Mouse (Mus musculus): ENCODE measurements around the gene Sept9. TPM values are rescaled to one million over a fixed set of nuclear protein-coding genes. Genes with fewer than 3 reads are reported as not detected.

Sept9 gene
- polyA plus RNA-seq, 1 experiment = 253 TPM

DNA sequence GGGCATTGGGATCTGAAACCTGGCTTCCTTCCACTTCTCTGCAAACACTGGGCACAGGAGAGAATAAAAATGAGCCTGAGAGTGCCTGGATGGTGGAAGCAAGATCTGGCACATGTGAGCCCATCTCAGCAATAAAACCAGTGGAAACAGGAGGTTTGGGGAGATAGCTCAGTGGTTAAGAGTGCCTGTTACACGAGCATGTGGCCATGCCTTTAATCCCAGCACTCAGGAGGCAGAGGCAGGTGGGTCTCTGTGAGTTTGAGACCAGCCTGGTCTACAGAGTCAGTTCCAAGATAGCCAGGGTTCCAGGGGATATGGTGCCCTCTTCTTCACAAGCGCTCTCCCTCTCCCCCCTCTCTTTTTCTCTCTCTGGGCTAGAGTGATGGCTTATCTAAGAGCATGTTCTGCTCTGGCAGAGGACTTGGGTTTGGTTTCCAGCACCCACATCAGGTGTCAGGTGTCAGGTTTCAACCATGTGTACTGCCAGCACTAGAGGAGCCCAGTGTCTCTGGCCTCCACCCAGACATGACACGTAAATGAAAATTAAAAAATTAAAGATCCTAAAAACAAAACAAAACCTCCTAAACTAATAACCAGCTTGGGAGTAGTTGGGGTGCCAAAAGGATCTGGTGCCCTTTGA is 97.8 kb downstream of the Sept9 start:
- Histone ChIP-seq H3K4me3 (no peak overlapping the region), H3ac (ENCODE audit: control insufficient read depth, insufficient read length) (no peak overlapping the region), H3K27me3 (ENCODE audit: control insufficient read depth, insufficient read depth, insufficient read length) (no peaks in the 10 kb centered on the region), H3K79me2 (ENCODE audit: control insufficient read depth, insufficient read depth) (peaks cover 90% of the 10 kb centered on the region), H3K4me2 (ENCODE audit: low read depth) (peak overlapping the region; percentile 40), H3K36me3 (ENCODE audit: control insufficient read depth, insufficient read depth) (peaks cover 6% of the 10 kb centered on the region)
- TF ChIP-seq REST (IDR thresholded peaks at IDR 0.05; ENCODE audit: insufficient read depth, insufficient read length) (no peak), TCF3 (IDR thresholded peaks at IDR 0.05; ENCODE audit: insufficient read length, low read depth) (no peak), SRF (IDR thresholded peaks at IDR 0.05; ENCODE audit: control insufficient read depth, insufficient read length, low read depth) (no peak), POLR2AphosphoS2 (IDR thresholded peaks at IDR 0.05; ENCODE audit: insufficient read length, low read depth) (no peak), USF1 (IDR thresholded peaks at IDR 0.05; ENCODE audit: low read depth) (no peak), POLR2A (IDR thresholded peaks at IDR 0.05; ENCODE audit: insufficient read length, low read depth) (no peak), MYOG (IDR thresholded peaks at IDR 0.05; ENCODE audit: control insufficient read depth in 1 of 3, insufficient read depth in 1 of 3, insufficient read length in 2 of 3, low read depth in 2 of 3) (peak in 1 of 3 experiments; percentile 52), E2F4 (IDR thresholded peaks at IDR 0.05; ENCODE audit: insufficient read depth) (no peak), CEBPB (IDR thresholded peaks at IDR 0.05; ENCODE audit: insufficient read depth, poor library complexity, severe bottlenecking) (no peak), MAX (IDR thresholded peaks at IDR 0.05; ENCODE audit: low read depth) (no peak), TCF12 (IDR thresholded peaks at IDR 0.05; ENCODE audit: insufficient read depth, poor library complexity, severe bottlenecking) (no peak), MYOD1 (IDR thresholded peaks at IDR 0.05; ENCODE audit: control insufficient read depth in 1 of 3, insufficient read length in 2 of 3, low read depth in 2 of 3) (peak in 1 of 3 experiments; percentile 47)

DNA sequence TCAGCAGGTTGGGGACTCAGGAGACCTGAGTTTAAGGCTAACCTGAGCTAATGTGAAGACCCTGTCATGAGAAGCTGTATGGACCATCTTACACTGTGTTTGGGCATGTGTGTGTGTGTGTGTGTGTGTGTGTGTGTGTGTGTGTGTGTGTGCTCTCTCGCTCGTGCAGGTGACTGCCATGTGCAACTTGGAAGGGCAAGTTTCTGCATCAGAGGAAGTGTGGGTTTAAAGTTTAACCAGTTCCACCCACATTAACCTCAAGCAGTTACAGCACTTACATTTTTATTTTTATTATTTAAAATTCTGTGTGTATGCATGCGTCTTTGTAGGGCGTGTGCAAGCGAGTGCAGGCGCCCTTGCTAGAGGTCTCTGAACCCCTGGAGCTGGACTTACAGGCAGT is 100.3 kb downstream of the Sept9 start:
- TF ChIP-seq SRF (IDR thresholded peaks at IDR 0.05; ENCODE audit: control insufficient read depth, insufficient read length, low read depth) = no peak
- TF ChIP-seq TCF12 (IDR thresholded peaks at IDR 0.05; ENCODE audit: insufficient read depth, poor library complexity, severe bottlenecking) = no peak
- TF ChIP-seq MAX (IDR thresholded peaks at IDR 0.05; ENCODE audit: low read depth) = no peak
- no peak for TF ChIP-seq POLR2A (IDR thresholded peaks at IDR 0.05; ENCODE audit: insufficient read length, low read depth)
- no peak for TF ChIP-seq POLR2AphosphoS2 (IDR thresholded peaks at IDR 0.05; ENCODE audit: insufficient read length, low read depth)
- Histone ChIP-seq H3ac (ENCODE audit: control insufficient read depth, insufficient read length) (no peak overlapping the region), H3K27me3 (ENCODE audit: control insufficient read depth, insufficient read depth, insufficient read length) (no peaks in the 10 kb centered on the region), H3K36me3 (ENCODE audit: control insufficient read depth, insufficient read depth) (peaks cover 6% of the 10 kb centered on the region), H3K79me2 (ENCODE audit: control insufficient read depth, insufficient read depth) (peaks cover 90% of the 10 kb centered on the region), H3K4me2 (ENCODE audit: low read depth) (no peak overlapping the region), H3K4me3 (no peak overlapping the region)

DNA sequence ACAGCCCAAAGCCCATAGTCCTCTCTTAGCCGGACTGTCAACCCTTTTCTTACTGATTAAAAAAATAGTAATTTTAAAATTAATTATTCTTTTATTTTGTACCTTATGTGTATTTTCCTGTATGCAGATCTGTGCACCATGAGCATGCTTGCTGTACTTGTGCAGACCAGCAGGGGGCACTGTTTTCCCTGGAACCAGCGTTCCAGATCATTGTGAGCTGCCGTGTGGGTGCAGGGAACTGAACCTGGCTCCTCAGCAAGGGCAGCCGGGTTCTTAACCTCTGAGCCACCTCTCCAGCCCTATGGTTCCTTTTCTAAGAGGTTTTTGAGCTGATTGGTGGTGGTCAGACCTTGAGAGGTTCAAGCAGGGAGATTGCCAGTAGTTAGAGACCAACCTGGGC is 101.3 kb downstream of the Sept9 start:
- TF ChIP-seq E2F4 (IDR thresholded peaks at IDR 0.05; ENCODE audit: insufficient read depth) = no peak
- no peak for TF ChIP-seq CEBPB (IDR thresholded peaks at IDR 0.05; ENCODE audit: insufficient read depth, poor library complexity, severe bottlenecking)
- no peak for TF ChIP-seq POLR2A (IDR thresholded peaks at IDR 0.05; ENCODE audit: insufficient read length, low read depth)
- TF ChIP-seq REST (IDR thresholded peaks at IDR 0.05; ENCODE audit: insufficient read depth, insufficient read length) = no peak
- TF ChIP-seq MYOD1 (IDR thresholded peaks at IDR 0.05; ENCODE audit: control insufficient read depth in 1 of 3, insufficient read length in 2 of 3, low read depth in 2 of 3) = no peak
- no peak for TF ChIP-seq SRF (IDR thresholded peaks at IDR 0.05; ENCODE audit: control insufficient read depth, insufficient read length, low read depth)
- TF ChIP-seq TCF12 (IDR thresholded peaks at IDR 0.05; ENCODE audit: insufficient read depth, poor library complexity, severe bottlenecking) = no peak
- TF ChIP-seq POLR2AphosphoS2 (IDR thresholded peaks at IDR 0.05; ENCODE audit: insufficient read length, low read depth) = no peak
- H3K36me3 ChIP-seq (ENCODE audit: control insufficient read depth, insufficient read depth) = peaks cover 6% of the 10 kb centered on the region
- peak overlapping the region; percentile 51 for H3K4me2 ChIP-seq (ENCODE audit: low read depth)
- H3ac ChIP-seq (ENCODE audit: control insufficient read depth, insufficient read length) = no peak overlapping the region
- no peak overlapping the region for H3K4me3 ChIP-seq
- H3K27me3 ChIP-seq (ENCODE audit: control insufficient read depth, insufficient read depth, insufficient read length) = no peaks in the 10 kb centered on the region
- H3K79me2 ChIP-seq (ENCODE audit: control insufficient read depth, insufficient read depth) = peaks cover 90% of the 10 kb centered on the region

DNA sequence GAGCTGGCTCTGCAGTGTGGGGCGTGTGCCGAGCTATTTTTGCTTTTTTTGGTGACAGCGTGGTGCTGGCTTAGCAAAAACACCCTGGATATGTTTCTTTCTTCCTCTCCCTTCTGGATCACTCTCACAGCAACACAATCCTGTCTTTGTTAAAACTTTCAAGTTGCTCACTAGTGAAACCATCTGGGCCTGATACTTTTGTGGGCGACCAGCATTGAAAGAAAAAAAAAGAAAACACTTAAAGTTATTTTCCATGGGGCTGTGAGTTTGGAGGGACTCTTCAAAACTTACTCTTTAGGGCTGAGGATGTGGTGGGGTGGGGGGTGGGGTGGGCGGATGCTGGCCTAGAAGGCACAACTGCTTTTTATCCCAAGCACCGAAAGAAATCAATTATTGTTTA is 102.3 kb downstream of the Sept9 start:
- Histone ChIP-seq H3K27me3 (ENCODE audit: control insufficient read depth, insufficient read depth, insufficient read length) (no peaks in the 10 kb centered on the region), H3K79me2 (ENCODE audit: control insufficient read depth, insufficient read depth) (peaks cover 97% of the 10 kb centered on the region), H3K36me3 (ENCODE audit: control insufficient read depth, insufficient read depth) (peaks cover 6% of the 10 kb centered on the region), H3K4me2 (ENCODE audit: low read depth) (peak overlapping the region; percentile 51), H3K4me3 (no peak overlapping the region), H3ac (ENCODE audit: control insufficient read depth, insufficient read length) (no peak overlapping the region)
- TF ChIP-seq MYOG (IDR thresholded peaks at IDR 0.05; ENCODE audit: control insufficient read depth in 1 of 3, insufficient read depth in 1 of 3, insufficient read length in 2 of 3, low read depth in 2 of 3) = no peak
- TF ChIP-seq E2F4 (IDR thresholded peaks at IDR 0.05; ENCODE audit: insufficient read depth) = no peak
- no peak for TF ChIP-seq CEBPB (IDR thresholded peaks at IDR 0.05; ENCODE audit: insufficient read depth, poor library complexity, severe bottlenecking)
- TF ChIP-seq MAX (IDR thresholded peaks at IDR 0.05; ENCODE audit: low read depth) = no peak
- no peak for TF ChIP-seq TCF12 (IDR thresholded peaks at IDR 0.05; ENCODE audit: insufficient read depth, poor library complexity, severe bottlenecking)
- no peak for TF ChIP-seq MYOD1 (IDR thresholded peaks at IDR 0.05; ENCODE audit: control insufficient read depth in 1 of 3, insufficient read length in 2 of 3, low read depth in 2 of 3)
- TF ChIP-seq TCF3 (IDR thresholded peaks at IDR 0.05; ENCODE audit: insufficient read length, low read depth) = no peak
- TF ChIP-seq POLR2AphosphoS2 (IDR thresholded peaks at IDR 0.05; ENCODE audit: insufficient read length, low read depth) = no peak
- TF ChIP-seq POLR2A (IDR thresholded peaks at IDR 0.05; ENCODE audit: insufficient read length, low read depth) = no peak
- TF ChIP-seq REST (IDR thresholded peaks at IDR 0.05; ENCODE audit: insufficient read depth, insufficient read length) = no peak
- no peak for TF ChIP-seq USF1 (IDR thresholded peaks at IDR 0.05; ENCODE audit: low read depth)
- no peak for TF ChIP-seq SRF (IDR thresholded peaks at IDR 0.05; ENCODE audit: control insufficient read depth, insufficient read length, low read depth)

DNA sequence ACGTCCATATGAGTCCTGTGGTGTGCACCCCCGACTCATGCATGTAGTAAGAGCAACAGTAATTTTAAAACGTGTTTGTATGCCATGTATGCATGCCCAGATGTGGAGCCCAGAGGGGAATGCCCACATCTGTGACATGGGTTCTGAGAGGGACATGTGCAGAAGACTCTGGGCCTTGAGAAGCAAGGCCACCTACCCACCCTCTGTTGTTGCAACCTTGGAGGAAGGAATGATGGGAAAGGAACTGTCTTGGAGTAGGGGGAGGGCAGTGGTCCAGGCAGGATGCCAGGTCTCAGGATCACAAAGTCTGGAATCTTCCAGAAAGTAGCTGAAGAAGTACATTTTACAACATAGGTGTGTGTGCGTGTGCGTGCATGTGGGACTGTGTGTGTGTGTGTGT is 102.9 kb downstream of the Sept9 start:
- TF ChIP-seq TCF12 (IDR thresholded peaks at IDR 0.05; ENCODE audit: insufficient read depth, poor library complexity, severe bottlenecking) (no peak), MAX (IDR thresholded peaks at IDR 0.05; ENCODE audit: low read depth) (no peak), POLR2AphosphoS2 (IDR thresholded peaks at IDR 0.05; ENCODE audit: insufficient read length, low read depth) (no peak), MYOG (IDR thresholded peaks at IDR 0.05; ENCODE audit: control insufficient read depth in 1 of 3, insufficient read depth in 1 of 3, insufficient read length in 2 of 3, low read depth in 2 of 3) (no peak), SRF (IDR thresholded peaks at IDR 0.05; ENCODE audit: control insufficient read depth, insufficient read length, low read depth) (no peak), CEBPB (IDR thresholded peaks at IDR 0.05; ENCODE audit: insufficient read depth, poor library complexity, severe bottlenecking) (no peak), REST (IDR thresholded peaks at IDR 0.05; ENCODE audit: insufficient read depth, insufficient read length) (no peak)
- Histone ChIP-seq H3K36me3 (ENCODE audit: control insufficient read depth, insufficient read depth) (peaks cover 6% of the 10 kb centered on the region), H3K79me2 (ENCODE audit: control insufficient read depth, insufficient read depth) (peaks cover 98% of the 10 kb centered on the region), H3K4me2 (ENCODE audit: low read depth) (no peak overlapping the region), H3ac (ENCODE audit: control insufficient read depth, insufficient read length) (no peak overlapping the region), H3K27me3 (ENCODE audit: control insufficient read depth, insufficient read depth, insufficient read length) (no peaks in the 10 kb centered on the region), H3K4me3 (no peak overlapping the region)
